Mouse (Mus musculus): ENCODE results near the gene Hip1r. TPM values are rescaled to one million over a fixed set of nuclear protein-coding genes. Genes with fewer than 3 reads are reported as not detected.

The Hip1r gene
- polyA plus RNA-seq, 1 experiment from 2014 or later: 28.4 TPM

GRCm38 (mm10) chr5:124019348-124020216 is 46.2 kb downstream of the Hip1r start:
- Histone ChIP-seq H3K9ac (ENCODE audit: low read depth, low read length) (no peak overlapping the region), H3K36me3 (ENCODE audit: insufficient read depth, low read length) (no peaks in the 10 kb centered on the region), H3K4me1 (replicated peaks; ENCODE audit: insufficient read depth, low read length) (peaks cover 29% of the 10 kb centered on the region), H3K4me2 (ENCODE audit: low read length) (no peak overlapping the region), H3K9me3 (replicated peaks; ENCODE audit: low read length) (no peaks in the 10 kb centered on the region), H3K27me3 (ENCODE audit: insufficient read depth, low read length) (no peaks in the 10 kb centered on the region), H3K27ac (peak overlapping the region; percentile 31), H3K4me3 (replicated peaks; ENCODE audit: low read depth, low read length) (no peak overlapping the region)
- no peak for TF ChIP-seq CTCF (IDR thresholded peaks at IDR 0.05; ENCODE audit: low read depth)
- 64% methylated on average over 12 of the region's 12 CpGs for whole genome bisulfite sequencing
- ATAC-seq (replicated peaks; ENCODE audit: low FRiP score, low read depth) (0 out of 2 replicates have a peak, but pooled peaks have one; percentile 14), DNase-seq (ENCODE audit: low spot score) (peak; percentile 51)

GRCm38 (mm10) chr5:124021148-124021547 is 47.7 kb downstream of the Hip1r start:
- peaks cover 26% of the 10 kb centered on the region; the same call in 1 of the 2 replicates for H3K4me1 ChIP-seq (replicated peaks; ENCODE audit: insufficient read depth, low read length)
- 91% methylated on average over 11 of the region's 11 CpGs for WGBS

GRCm38 (mm10) chr5:124021701-124022100 is 48.3 kb downstream of the Hip1r start:
- no peak for TF ChIP-seq CTCF (IDR thresholded peaks at IDR 0.05; ENCODE audit: low read depth)
- Histone ChIP-seq H3K27me3 (ENCODE audit: insufficient read depth, low read length) (no peaks in the 10 kb centered on the region), H3K36me3 (ENCODE audit: insufficient read depth, low read length) (no peaks in the 10 kb centered on the region), H3K4me1 (replicated peaks; ENCODE audit: insufficient read depth, low read length) (peaks cover 32% of the 10 kb centered on the region; the same call in 1 of the 2 replicates), H3K4me2 (ENCODE audit: low read length) (no peak overlapping the region), H3K9ac (ENCODE audit: low read depth, low read length) (no peak overlapping the region), H3K27ac (no peak overlapping the region), H3K4me3 (replicated peaks; ENCODE audit: low read depth, low read length) (no peak overlapping the region), H3K9me3 (replicated peaks; ENCODE audit: low read length) (no peaks in the 10 kb centered on the region)
- WGBS: 88% methylated on average over 11 of the region's 11 CpGs
- ATAC-seq (replicated peaks; ENCODE audit: low FRiP score, low read depth): no peak
- DNase-seq (ENCODE audit: low spot score): no peak

More at GRCm38 (mm10) chr5:124021148-124021547, 47.7 kb downstream of the Hip1r start:
- ATAC-seq (replicated peaks; ENCODE audit: low FRiP score, low read depth) (no peak), DNase-seq (ENCODE audit: low spot score) (no peak)
- TF ChIP-seq CTCF (IDR thresholded peaks at IDR 0.05; ENCODE audit: low read depth): no peak
- Histone ChIP-seq H3K4me2 (ENCODE audit: low read length) (no peak overlapping the region), H3K27me3 (ENCODE audit: insufficient read depth, low read length) (no peaks in the 10 kb centered on the region), H3K9ac (ENCODE audit: low read depth, low read length) (no peak overlapping the region), H3K27ac (no peak overlapping the region), H3K4me3 (replicated peaks; ENCODE audit: low read depth, low read length) (no peak overlapping the region), H3K36me3 (ENCODE audit: insufficient read depth, low read length) (no peaks in the 10 kb centered on the region), H3K9me3 (replicated peaks; ENCODE audit: low read length) (no peaks in the 10 kb centered on the region)

GRCm38 (mm10) chr5:124022365-124022764 is 48.9 kb downstream of the Hip1r start:
- no peaks in the 10 kb centered on the region for H3K27me3 ChIP-seq (ENCODE audit: insufficient read depth, low read length)
- WGBS: 75% methylated on average over 7 of the region's 7 CpGs
- H3K9ac ChIP-seq (ENCODE audit: low read depth, low read length): no peak overlapping the region
- DNase-seq (ENCODE audit: low spot score): no peak
- no peak for TF ChIP-seq CTCF (IDR thresholded peaks at IDR 0.05; ENCODE audit: low read depth)
- no peaks in the 10 kb centered on the region for H3K36me3 ChIP-seq (ENCODE audit: insufficient read depth, low read length)
- peaks cover 32% of the 10 kb centered on the region; the same call in 1 of the 2 replicates for H3K4me1 ChIP-seq (replicated peaks; ENCODE audit: insufficient read depth, low read length)
- H3K9me3 ChIP-seq (replicated peaks; ENCODE audit: low read length): no peaks in the 10 kb centered on the region
- no peak overlapping the region for H3K4me3 ChIP-seq (replicated peaks; ENCODE audit: low read depth, low read length)
- H3K4me2 ChIP-seq (ENCODE audit: low read length): no peak overlapping the region
- ATAC-seq (replicated peaks; ENCODE audit: low FRiP score, low read depth): no peak
- no peak overlapping the region for H3K27ac ChIP-seq

GRCm38 (mm10) chr5:124024677-124025076 is 51.2 kb downstream of the Hip1r start:
- peak overlapping the region; percentile 62 for H3K27ac ChIP-seq
- ATAC-seq (replicated peaks; ENCODE audit: low FRiP score, low read depth): no peak
- no peak for DNase-seq (ENCODE audit: low spot score)
- no peak overlapping the region for H3K9ac ChIP-seq (ENCODE audit: low read depth, low read length)
- no peaks in the 10 kb centered on the region for H3K9me3 ChIP-seq (replicated peaks; ENCODE audit: low read length)
- H3K4me1 ChIP-seq (replicated peaks; ENCODE audit: insufficient read depth, low read length): peaks cover 34% of the 10 kb centered on the region
- no peak for TF ChIP-seq CTCF (IDR thresholded peaks at IDR 0.05; ENCODE audit: low read depth)
- 61% methylated on average over 6 of the region's 6 CpGs for WGBS
- no peak overlapping the region for H3K4me2 ChIP-seq (ENCODE audit: low read length)
- H3K36me3 ChIP-seq (ENCODE audit: insufficient read depth, low read length): no peaks in the 10 kb centered on the region
- no peaks in the 10 kb centered on the region for H3K27me3 ChIP-seq (ENCODE audit: insufficient read depth, low read length)
- no peak overlapping the region for H3K4me3 ChIP-seq (replicated peaks; ENCODE audit: low read depth, low read length)

GRCm38 (mm10) chr5:124025146-124025545 is 51.7 kb downstream of the Hip1r start:
- Histone ChIP-seq H3K4me2 (ENCODE audit: low read length) (no peak overlapping the region), H3K9me3 (replicated peaks; ENCODE audit: low read length) (no peaks in the 10 kb centered on the region), H3K4me1 (replicated peaks; ENCODE audit: insufficient read depth, low read length) (peaks cover 38% of the 10 kb centered on the region), H3K36me3 (ENCODE audit: insufficient read depth, low read length) (no peaks in the 10 kb centered on the region), H3K27me3 (ENCODE audit: insufficient read depth, low read length) (no peaks in the 10 kb centered on the region), H3K9ac (ENCODE audit: low read depth, low read length) (no peak overlapping the region), H3K27ac (peak overlapping the region; percentile 62), H3K4me3 (replicated peaks; ENCODE audit: low read depth, low read length) (no peak overlapping the region)
- 39% methylated on average over 9 of the region's 9 CpGs for WGBS
- DNase-seq (ENCODE audit: low spot score) (no peak), ATAC-seq (replicated peaks; ENCODE audit: low FRiP score, low read depth) (no peak)
- TF ChIP-seq CTCF (IDR thresholded peaks at IDR 0.05; ENCODE audit: low read depth): no peak

Data from kidney, postnatal 0 days (tissue).